8 mouse cellular contexts compared by ENCODE assay signal in genomic region chr15:80634391-80635193, GRCm38 (mm10). TPM values are rescaled to one million over a fixed set of nuclear protein-coding genes. Genes with fewer than 3 reads are reported as not detected.
A peak's percentile ranks its signal among the peaks of the same experiment; 100 is the strongest.
DNase-seq lines count a peak whose midpoint lies in the region; ATAC-seq and TF ChIP-seq lines count a peak whose summit lies in the region.

No protein-coding gene starts in this region.

- no peaks in the 10 kb centered on the region for H3K9me3 ChIP-seq in hindbrain, embryonic 11.5 days (ENCODE audit: control insufficient read depth, low read length)
- no peaks in the 10 kb centered on the region for H3K9me3 ChIP-seq in hindbrain, embryonic 16.5 days (ENCODE audit: control insufficient read depth, low read length)
- H3K9me3 ChIP-seq in intestine, postnatal 0 days (ENCODE audit: control insufficient read depth) = no peaks in the 10 kb centered on the region

- no peaks in the 10 kb centered on the region for H3K36me3 ChIP-seq in hindbrain, embryonic 11.5 days (ENCODE audit: control insufficient read depth, insufficient read depth, low read length)
- no peaks in the 10 kb centered on the region for H3K36me3 ChIP-seq in hindbrain, embryonic 16.5 days (ENCODE audit: control insufficient read depth, insufficient read depth, low read length)
- no peaks in the 10 kb centered on the region for H3K36me3 ChIP-seq in C2C12 (ENCODE audit: control insufficient read depth, insufficient read depth)
- H3K36me3 ChIP-seq in intestine, postnatal 0 days (ENCODE audit: control insufficient read depth, insufficient read depth) = no peaks in the 10 kb centered on the region

- no peaks in the 10 kb centered on the region for H3K27me3 ChIP-seq in hindbrain, embryonic 11.5 days (ENCODE audit: control insufficient read depth, insufficient read depth, low read length)
- no peaks in the 10 kb centered on the region for H3K27me3 ChIP-seq in hindbrain, embryonic 16.5 days (replicated peaks; ENCODE audit: control insufficient read depth, insufficient read depth, low read length)
- H3K27me3 ChIP-seq in C2C12 (ENCODE audit: control insufficient read depth, insufficient read depth, insufficient read length) = no peaks in the 10 kb centered on the region
- no peaks in the 10 kb centered on the region for H3K27me3 ChIP-seq in intestine, postnatal 0 days (replicated peaks; ENCODE audit: control insufficient read depth, insufficient read depth, low read length)

- H3K79me2 ChIP-seq in C2C12 (ENCODE audit: control insufficient read depth, insufficient read depth) = no peaks in the 10 kb centered on the region

- H3K4me1 ChIP-seq in hindbrain, embryonic 11.5 days (replicated peaks; ENCODE audit: control insufficient read depth, insufficient read depth, low read length) = no peaks in the 10 kb centered on the region
- peaks cover 2% of the 10 kb centered on the region; the same call in 1 of the 2 replicates for H3K4me1 ChIP-seq in hindbrain, embryonic 16.5 days (ENCODE audit: control insufficient read depth, insufficient read depth, low read depth, low read length)
- peaks cover 8% of the 10 kb centered on the region; the same call in 1 of the 2 replicates for H3K4me1 ChIP-seq in intestine, postnatal 0 days (replicated peaks; ENCODE audit: control insufficient read depth, insufficient read depth, low read length)

- 59% methylated on average over 11 of the region's 11 CpGs for WGBS in hindbrain, embryonic 11.5 days
- WGBS in hindbrain, embryonic 16.5 days = 63% methylated on average over 11 of the region's 11 CpGs
- WGBS in intestine, postnatal 0 days = 46% methylated on average over 11 of the region's 11 CpGs

- peak; percentile 64 for DNase-seq in hindbrain, embryonic 11.5 days (ENCODE audit: low spot score)
- DNase-seq in ZHBTc4 (ENCODE audit: low read depth, low spot score) = peak; percentile 87
- peak; percentile 71 for DNase-seq in lung, postnatal 36 days
- peak; percentile 93 for DNase-seq in telencephalon, adult 2 months (ENCODE audit: low read depth, low spot score)
- DNase-seq in layer of hippocampus, postnatal 25 days (ENCODE audit: extremely low spot score in 1 of 2, low spot score in 1 of 2) = no peak

- no peak overlapping the region for H3K4me3 ChIP-seq in hindbrain, embryonic 11.5 days (ENCODE audit: low read depth, low read length)
- no peak overlapping the region for H3K4me3 ChIP-seq in hindbrain, embryonic 16.5 days (ENCODE audit: low read length)
- H3K4me3 ChIP-seq in C2C12 (ENCODE audit: insufficient read depth, poor library complexity, severe bottlenecking) = no peak overlapping the region
- no peak overlapping the region for H3K4me3 ChIP-seq in intestine, postnatal 0 days (ENCODE audit: low read depth, low read length)

- no peak for ATAC-seq in hindbrain, embryonic 11.5 days (ENCODE audit: low FRiP score)
- ATAC-seq in hindbrain, embryonic 16.5 days = no peak
- no peak for ATAC-seq in intestine, postnatal 0 days

- no peak overlapping the region for H3ac ChIP-seq in C2C12 (ENCODE audit: control insufficient read depth, insufficient read length, low read depth)

- no peak overlapping the region for H3K9ac ChIP-seq in hindbrain, embryonic 11.5 days (ENCODE audit: low read depth, low read length)
- no peak overlapping the region for H3K9ac ChIP-seq in hindbrain, embryonic 16.5 days (ENCODE audit: low read depth, low read length)
- H3K9ac ChIP-seq in intestine, postnatal 0 days (ENCODE audit: low read depth, low read length) = no peak overlapping the region

- H3K27ac ChIP-seq in hindbrain, embryonic 11.5 days (ENCODE audit: low read depth, low read length) = no peak overlapping the region
- no peak overlapping the region for H3K27ac ChIP-seq in hindbrain, embryonic 16.5 days (ENCODE audit: low read depth, low read length)
- no peak overlapping the region for H3K27ac ChIP-seq in intestine, postnatal 0 days (ENCODE audit: low read depth, low read length)

- no peaks in the 10 kb centered on the region for H3K79me3 ChIP-seq in C2C12 (ENCODE audit: low read depth)

- TF ChIP-seq CTCF in C2C12 (IDR thresholded peaks at IDR 0.05; ENCODE audit: control insufficient read depth, insufficient read depth, insufficient read length) = peak; percentile 30
- peak; percentile 79 for TF ChIP-seq CTCF in intestine, postnatal 0 days (IDR thresholded peaks at IDR 0.05; ENCODE audit: low read depth)

- no peak overlapping the region for H3K4me2 ChIP-seq in hindbrain, embryonic 11.5 days (replicated peaks; ENCODE audit: low read depth, low read length)
- no peak overlapping the region for H3K4me2 ChIP-seq in hindbrain, embryonic 16.5 days (ENCODE audit: low read length)
- H3K4me2 ChIP-seq in intestine, postnatal 0 days (replicated peaks; ENCODE audit: low read depth) = no peak overlapping the region

TF ChIP-seq in C2C12, 6 proteins besides CTCF, POLR2A, EP300 and RAD21:
- no peak for TF ChIP-seq MAX (IDR thresholded peaks at IDR 0.05)
- no peak for TF ChIP-seq MYOD1 (IDR thresholded peaks at IDR 0.05; ENCODE audit: control insufficient read depth, insufficient read length, low read depth)
- no peak for TF ChIP-seq CEBPB (IDR thresholded peaks at IDR 0.05; ENCODE audit: low read depth)
- no peak for TF ChIP-seq MYOG (IDR thresholded peaks at IDR 0.05; ENCODE audit: control insufficient read depth, extremely low read depth, insufficient read length)
- no peak for TF ChIP-seq FOSL1 (IDR thresholded peaks at IDR 0.05; ENCODE audit: insufficient read depth, low read length, poor library complexity, severe bottlenecking)
- no peak for TF ChIP-seq USF1 (IDR thresholded peaks at IDR 0.05; ENCODE audit: low read depth)

RNA-seq across cellular contexts. Expression of gene Fam83f, which starts 37.1 kb away (rescaled TPM):
- polyA plus RNA-seq in hindbrain, embryonic 11.5 days (2014; fragmentation: Nextera tagmentation; extraction: Ambion mirVana) = 0.11 TPM in 2 replicates
- polyA plus RNA-seq in hindbrain, embryonic 16.5 days (2015; fragmentation: Nextera tagmentation; extraction: Ambion mirVana) = 0.16 and 0.39 TPM in 2 replicates
- polyA plus RNA-seq in C2C12 (2012; fragmentation: generic; extraction: Trizol) = 0.01 TPM
- 19.0 and 24.4 TPM in 2 replicates for polyA plus RNA-seq in intestine, postnatal 0 days (2015; fragmentation: Nextera tagmentation; extraction: Ambion mirVana)
- total RNA-seq in layer of hippocampus, postnatal 25 days (2021) = under 1 TPM in 1 of 2 experiments, not detected in 1; 0.16 TPM

Comparison
In these comparisons a context has a peak if more than half of its experiments do, and no peak if none do; other contexts are left out.
1. DNase-seq: peak in hindbrain, embryonic 11.5 days (single experiment), ZHBTc4 (single experiment), lung, postnatal 36 days (single experiment) and telencephalon, adult 2 months (single experiment); none in layer of hippocampus, postnatal 25 days (0 of 2).
2. RNA of gene Fam83f, which starts 37.1 kb away (polyA plus RNA-seq): 19.0 to 24.4 TPM in intestine, postnatal 0 days; 0.16 to 0.39 TPM in hindbrain, embryonic 16.5 days, 0.11 TPM in hindbrain, embryonic 11.5 days and 0.01 TPM in C2C12 (single experiment); every median in the first group is over 10 times any median in the second.